Mouse (Mus musculus) midbrain, embryonic 16.5 days (tissue): Measurements from ENCODE around the gene Trpm3. TPM values are rescaled to one million over a fixed set of nuclear protein-coding genes. Genes with fewer than 3 reads are reported as not detected.

Experiments
- ATAC-seq: fragments of 200-750 bp; cut with Nextera tagmentation; 2 replicates; pipeline ENCODE4 v1.8.0; 2017; ENCODE audit warnings: moderate TSS enrichment
- H3K27ac ChIP-seq: fragments of 300-500 bp; sonication (generic); 2 replicates; pipeline ENCODE4 v1.5.1; 2014; ENCODE audit warnings: mild to moderate bottlenecking, low read length, mixed read lengths
- H3K27me3 ChIP-seq: fragments of 300-500 bp; sonication (generic); 2 replicates; pipeline ENCODE4 v1.6.1; 2014; ENCODE audit warnings: low read depth, low read length, mixed read lengths; ENCODE audit not compliant: control insufficient read depth, insufficient read depth
- H3K36me3 ChIP-seq: fragments of 300-500 bp; sonication (generic); 2 replicates; pipeline ENCODE4 v1.6.1; 2014; ENCODE audit warnings: mild to moderate bottlenecking, low read length, moderate library complexity, mixed read lengths; ENCODE audit not compliant: control insufficient read depth, insufficient read depth
- H3K4me1 ChIP-seq: fragments of 300-500 bp; sonication (generic); 2 replicates; pipeline ENCODE4 v1.6.1; 2014; ENCODE audit warnings: mild to moderate bottlenecking, low read length, mixed read lengths; ENCODE audit not compliant: control insufficient read depth, insufficient read depth
- H3K4me2 ChIP-seq: fragments of 300-500 bp; sonication (generic); 2 replicates; pipeline ENCODE4 v1.6.1; 2014; ENCODE audit warnings: mild to moderate bottlenecking, low read length, mixed read lengths
- H3K4me3 ChIP-seq: fragments of 300-500 bp; sonication (generic); 2 replicates; pipeline ENCODE4 v1.5.1; 2014; ENCODE audit warnings: low read depth, mild to moderate bottlenecking, low read length, moderate library complexity, mixed read lengths
- H3K9ac ChIP-seq: fragments of 300-500 bp; sonication (generic); 2 replicates; pipeline ENCODE4 v1.6.1; 2014; ENCODE audit warnings: low read depth, low read length, mixed read lengths
- H3K9me3 ChIP-seq: fragments of 300-500 bp; sonication (generic); replicated peaks from 2 replicates; pipeline ENCODE4 v1.6.1; 2014; ENCODE audit warnings: mild to moderate bottlenecking, low read length, mixed read lengths; ENCODE audit not compliant: control insufficient read depth, poor library complexity, severe bottlenecking
- WGBS: fragments of 180-500 bp; shearing (Covaris S2); extraction: QIAGEN DNeasy Blood & Tissue Kit; methylation state at CpG from one replicate; pipeline ENCODE4 v1.1.7; 2014; 5-methylcytosine and 5-hydroxymethylcytosine counted together
- polyA plus RNA-seq: library from polyadenylated mRNA; unstranded; fragments of >200 nt; fragmentation: Nextera tagmentation; extraction: Ambion mirVana; gene quantifications from 2 replicates; pipeline ENCODE4 v1.2.1, GENCODE M21; 2015

Gene Trpm3
- polyA plus RNA-seq, 1 experiment from 2014 or later = 24.7 TPM

GRCm38 (mm10) chr19:22928366-22928765 is 789.5 kb downstream of the Trpm3 start:
- peaks cover 2% of the 10 kb centered on the region; the same call in 1 of the 2 replicates for H3K4me1 ChIP-seq
- no peaks in the 10 kb centered on the region for H3K36me3 ChIP-seq
- no peak overlapping the region for H3K9ac ChIP-seq
- H3K9me3 ChIP-seq = no peaks in the 10 kb centered on the region
- no peak overlapping the region for H3K4me2 ChIP-seq
- no peaks in the 10 kb centered on the region for H3K27me3 ChIP-seq
- no peak overlapping the region for H3K4me3 ChIP-seq
- no peak for ATAC-seq
- WGBS = 90% methylated on average over 6 of the region's 6 CpGs
- H3K27ac ChIP-seq = no peak overlapping the region

- WGBS = 89% methylated on average over 6 of the region's 6 CpGs
- no peak for ATAC-seq
Measured at GRCm38 (mm10) chr19:22929768-22930167, 790.9 kb downstream of the Trpm3 start.

GRCm38 (mm10) chr19:22930368-22930834 is 791.6 kb downstream of the Trpm3 start:
- Histone ChIP-seq H3K27me3 (no peaks in the 10 kb centered on the region), H3K27ac (no peak overlapping the region; the same call in 1 of the 2 replicates), H3K4me3 (no peak overlapping the region), H3K4me1 (peaks cover 2% of the 10 kb centered on the region; the same call in 1 of the 2 replicates), H3K36me3 (no peaks in the 10 kb centered on the region), H3K4me2 (no peak overlapping the region), H3K9ac (no peak overlapping the region), H3K9me3 (no peaks in the 10 kb centered on the region)
- peak; percentile 60; the same call in 1 of the 2 replicates for ATAC-seq
- WGBS = 76% methylated on average over 7 of the region's 7 CpGs

More at GRCm38 (mm10) chr19:22929768-22930167, 790.9 kb downstream of the Trpm3 start:
- H3K9me3 ChIP-seq = no peaks in the 10 kb centered on the region
- no peaks in the 10 kb centered on the region for H3K27me3 ChIP-seq
- no peak overlapping the region for H3K4me3 ChIP-seq
- no peaks in the 10 kb centered on the region for H3K36me3 ChIP-seq
- no peak overlapping the region for H3K9ac ChIP-seq
- H3K27ac ChIP-seq = no peak overlapping the region
- H3K4me2 ChIP-seq = no peak overlapping the region
- peaks cover 2% of the 10 kb centered on the region; the same call in 1 of the 2 replicates for H3K4me1 ChIP-seq

GRCm38 (mm10) chr19:22931006-22931405 is 792.2 kb downstream of the Trpm3 start:
- Histone ChIP-seq H3K4me1 (peaks cover 2% of the 10 kb centered on the region; the same call in 1 of the 2 replicates), H3K4me2 (no peak overlapping the region), H3K4me3 (no peak overlapping the region), H3K36me3 (no peaks in the 10 kb centered on the region), H3K27ac (no peak overlapping the region; the same call in 1 of the 2 replicates), H3K27me3 (no peaks in the 10 kb centered on the region), H3K9me3 (no peaks in the 10 kb centered on the region), H3K9ac (no peak overlapping the region)
- WGBS = 92% methylated on average over 6 of the region's 6 CpGs
- ATAC-seq = no peak

GRCm38 (mm10) chr19:22935067-22935466 is 796.2 kb downstream of the Trpm3 start:
- no peak overlapping the region for H3K27ac ChIP-seq
- no peaks in the 10 kb centered on the region for H3K27me3 ChIP-seq
- no peak overlapping the region for H3K9ac ChIP-seq
- peaks cover 13% of the 10 kb centered on the region for H3K4me1 ChIP-seq
- no peak for ATAC-seq
- no peak overlapping the region for H3K4me3 ChIP-seq
- 83% methylated on average over 3 of the region's 3 CpGs for WGBS
- H3K36me3 ChIP-seq = no peaks in the 10 kb centered on the region
- H3K9me3 ChIP-seq = no peaks in the 10 kb centered on the region
- no peak overlapping the region for H3K4me2 ChIP-seq

DNA sequence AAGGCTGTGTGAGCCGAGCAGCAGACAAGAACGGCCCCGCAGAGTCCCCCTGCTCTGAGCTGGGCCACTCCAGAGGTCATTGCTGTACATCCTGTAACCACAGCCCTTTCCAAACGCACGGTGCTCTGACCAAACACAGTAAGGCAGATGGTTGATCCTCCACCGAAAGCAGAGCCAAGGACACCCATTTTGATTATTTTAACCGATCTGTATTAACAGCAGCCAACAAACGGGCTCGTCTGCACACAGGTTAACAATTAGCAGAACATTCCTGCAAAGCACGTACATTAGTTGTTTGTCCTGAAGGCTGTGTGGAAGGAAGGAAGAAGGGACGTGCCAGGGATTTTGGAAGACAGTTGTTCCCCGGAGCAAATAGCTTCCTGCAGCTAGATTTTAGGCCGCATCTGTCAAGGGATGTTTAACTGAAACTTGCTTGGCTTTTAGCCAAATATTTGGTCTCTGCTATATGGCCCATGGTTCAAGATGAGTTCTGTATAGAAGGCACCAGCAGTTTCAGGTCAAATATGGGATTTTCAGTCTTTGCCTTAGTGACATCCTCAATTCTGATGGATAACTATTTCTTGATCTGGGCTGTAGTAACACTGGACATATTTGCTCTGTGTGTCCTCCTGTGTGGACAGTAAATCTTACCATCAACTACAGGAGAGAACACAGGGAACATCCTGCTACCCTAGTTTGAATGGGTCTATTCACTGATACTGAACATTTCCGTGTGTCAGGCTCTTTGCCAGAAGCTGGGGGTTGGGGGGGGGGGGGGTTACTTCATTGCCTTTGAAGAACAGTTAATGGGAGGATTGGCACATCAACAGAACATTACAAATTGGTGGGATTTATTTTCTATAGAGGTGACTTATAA is 800.2 kb downstream of the Trpm3 start:
- Histone ChIP-seq H3K9me3 (no peaks in the 10 kb centered on the region), H3K4me2 (no peak overlapping the region), H3K27ac (peak overlapping the region; percentile 36), H3K36me3 (no peaks in the 10 kb centered on the region), H3K4me1 (peaks cover 12% of the 10 kb centered on the region), H3K4me3 (no peak overlapping the region), H3K9ac (no peak overlapping the region), H3K27me3 (no peaks in the 10 kb centered on the region)
- peak; percentile 55; the same call in 1 of the 2 replicates for ATAC-seq
- WGBS = 52% methylated on average over 14 of the region's 14 CpGs

GRCm38 (mm10) chr19:22939836-22940235 is 801.0 kb downstream of the Trpm3 start:
- Histone ChIP-seq H3K36me3 (no peaks in the 10 kb centered on the region), H3K9me3 (no peaks in the 10 kb centered on the region), H3K9ac (no peak overlapping the region), H3K27me3 (no peaks in the 10 kb centered on the region), H3K4me2 (no peak overlapping the region), H3K4me3 (no peak overlapping the region), H3K27ac (peak overlapping the region; percentile 59), H3K4me1 (peaks cover 12% of the 10 kb centered on the region)
- ATAC-seq = no peak
- 22% methylated on average over 5 of the region's 5 CpGs for WGBS

GRCm38 (mm10) chr19:22940487-22940886 is 801.6 kb downstream of the Trpm3 start:
- Histone ChIP-seq H3K27ac (peak overlapping the region; percentile 59; the same call in 1 of the 2 replicates), H3K36me3 (no peaks in the 10 kb centered on the region), H3K9ac (no peak overlapping the region), H3K4me1 (peaks cover 12% of the 10 kb centered on the region), H3K27me3 (no peaks in the 10 kb centered on the region), H3K9me3 (no peaks in the 10 kb centered on the region), H3K4me2 (no peak overlapping the region), H3K4me3 (no peak overlapping the region)
- 49% methylated on average over 5 of the region's 5 CpGs for WGBS
- peak; percentile 88 for ATAC-seq

DNA sequence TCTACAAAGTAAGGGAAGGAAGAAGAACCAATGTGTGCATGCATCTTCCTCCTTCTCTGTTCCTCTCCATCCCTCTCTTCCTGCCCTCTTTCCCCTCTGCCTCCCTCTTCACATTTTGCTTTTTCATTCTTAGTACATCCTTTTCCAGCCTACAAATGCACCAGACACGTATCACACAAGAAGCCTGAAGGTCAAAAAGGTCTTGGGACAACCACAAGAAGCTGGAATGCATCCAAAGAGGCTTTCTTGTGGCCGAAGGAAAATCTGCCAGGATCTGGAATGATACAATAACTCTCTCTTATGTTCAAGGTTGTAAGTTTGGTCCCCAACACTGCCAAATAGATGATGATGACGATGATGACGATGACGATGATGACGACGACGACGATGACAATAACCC is 802.1 kb downstream of the Trpm3 start:
- Histone ChIP-seq H3K9me3 (no peaks in the 10 kb centered on the region), H3K36me3 (no peaks in the 10 kb centered on the region), H3K27ac (0 out of 2 replicates have a peak overlapping the region, but pooled peaks have one; percentile 21), H3K27me3 (no peaks in the 10 kb centered on the region), H3K4me1 (peaks cover 12% of the 10 kb centered on the region), H3K4me3 (no peak overlapping the region), H3K4me2 (no peak overlapping the region), H3K9ac (no peak overlapping the region)
- ATAC-seq = no peak
- 91% methylated on average over 9 of the region's 9 CpGs for WGBS
